Mouse (Mus musculus): ENCODE measurements around the gene Nmi. TPM values are rescaled to one million over a fixed set of nuclear protein-coding genes. Genes with fewer than 3 reads are reported as not detected.

Nmi gene
- total RNA-seq, 2 experiments from 2014 or later: 1.4 to 2.2 TPM

DNA sequence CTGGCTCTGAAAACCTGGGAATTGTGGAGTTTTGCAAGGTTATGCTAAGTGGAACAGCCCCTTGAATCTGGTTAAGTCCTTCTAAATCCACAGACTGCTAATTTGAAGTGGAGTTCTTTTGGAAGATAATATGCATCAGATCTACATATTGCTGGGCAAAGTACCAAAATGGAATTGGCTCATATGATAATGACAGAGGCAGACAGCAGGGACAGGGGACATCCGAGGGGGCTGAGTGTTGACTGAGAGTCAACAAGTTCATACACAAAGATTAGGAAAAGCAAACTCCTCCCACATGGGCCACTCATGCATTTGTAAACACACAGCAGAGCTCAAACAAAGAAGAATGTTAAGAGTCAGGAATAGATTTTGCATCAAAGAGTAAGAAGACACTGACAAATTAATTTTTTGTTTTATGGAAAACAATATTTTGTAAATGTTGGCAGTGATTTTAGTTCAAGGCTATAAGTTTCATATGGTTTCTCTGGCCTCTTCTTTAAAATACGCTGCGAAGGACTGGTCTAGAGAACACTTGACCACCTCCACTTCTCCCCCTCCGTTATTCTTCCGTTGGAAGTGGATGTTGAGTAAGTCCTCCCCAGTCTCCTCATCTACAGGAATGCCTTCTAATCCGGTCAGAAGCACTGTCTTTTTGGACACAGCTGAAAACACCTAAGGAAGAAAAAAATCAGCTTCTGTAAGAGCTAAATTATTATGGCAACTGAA lies 25.0 kb downstream of the Nmi start:
- intact Hi-C loops (cut with DNase I): no loop called here
- DNase-seq (ENCODE audit: low spot score in 2 of 2): no peak

DNA sequence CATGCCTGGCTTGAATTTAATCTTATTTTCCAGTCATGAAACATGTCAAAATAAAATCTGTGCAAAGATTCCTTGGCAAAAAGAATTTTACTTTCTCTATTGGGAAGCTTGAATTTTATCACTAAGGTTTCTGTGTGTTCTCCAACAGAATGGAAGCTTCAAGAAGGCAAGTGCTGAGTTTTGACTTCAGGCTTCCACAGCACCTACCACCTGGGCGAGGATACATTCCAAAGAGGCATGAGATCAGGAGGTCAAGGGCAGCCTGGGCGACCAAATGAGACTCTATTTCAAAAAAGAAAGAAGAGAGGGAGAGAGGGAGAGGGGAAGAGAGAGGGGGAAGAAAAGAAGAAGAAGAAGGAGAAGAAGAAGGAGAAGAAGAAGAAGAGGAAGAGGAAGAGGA lies 27.5 kb downstream of the Nmi start:
- intact Hi-C loops (cut with DNase I): no loop called here
- DNase-seq (ENCODE audit: low spot score in 2 of 2): no peak

GRCm38 (mm10) chr2:51941832-51942231 lies 31.5 kb downstream of the Nmi start:
- intact Hi-C loops (cut with DNase I): no loop called here
- no peak for DNase-seq (ENCODE audit: low spot score in 2 of 2)

DNA sequence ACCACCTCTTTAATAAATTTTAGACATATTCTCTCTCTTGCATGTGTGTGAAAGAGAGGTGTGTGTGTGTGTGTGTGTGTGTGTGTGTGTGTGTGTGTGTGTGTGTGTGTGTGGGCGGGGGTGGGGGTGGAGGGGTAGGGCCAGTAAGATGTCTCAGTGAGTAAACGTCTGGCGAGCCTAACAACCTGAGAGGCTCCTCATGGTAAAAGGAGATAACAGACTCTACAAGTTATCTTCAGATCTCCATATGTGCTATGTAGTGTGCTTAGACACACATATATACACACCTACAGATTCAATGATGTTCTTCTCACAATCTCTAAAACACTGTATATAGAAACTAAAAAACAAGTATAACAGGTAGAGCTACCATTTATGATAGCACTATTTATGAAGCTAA lies 34.5 kb downstream of the Nmi start:
- DNase-seq (ENCODE audit: low spot score in 2 of 2): no peak
- intact Hi-C loops (cut with DNase I): loop anchor here (10.0 kb wide), 1 partner anchor 136 kb away; the partner anchor contains the start of gene Rif1

- intact Hi-C loops (cut with DNase I): loop anchor here (10.0 kb wide), 1 partner anchor 138 kb away; the partner anchor contains the start of gene Rif1
- no peak for DNase-seq (ENCODE audit: low spot score in 2 of 2)
Measured at GRCm38 (mm10) chr2:51937004-51937403, 36.3 kb downstream of the Nmi start.

DNA sequence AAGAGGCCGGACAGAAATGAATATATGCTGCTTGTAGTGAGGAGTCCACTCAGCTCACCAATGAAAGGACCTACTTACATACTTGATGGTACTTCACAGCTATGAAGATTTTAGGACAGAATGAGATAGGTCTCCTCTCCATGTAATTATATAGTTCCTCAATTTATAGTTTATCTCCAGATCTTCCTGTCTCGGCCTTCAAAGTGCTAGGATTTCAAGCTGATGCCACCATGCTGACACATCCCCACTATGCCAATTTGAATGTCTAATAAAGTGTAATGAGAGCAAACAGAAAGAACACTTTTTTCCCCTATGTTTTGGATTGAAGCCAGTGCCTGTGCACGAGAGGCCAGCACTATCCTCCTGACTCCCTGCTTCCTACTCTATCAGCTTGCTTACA lies 36.7 kb downstream of the Nmi start:
- intact Hi-C loops (cut with DNase I): loop anchor here (10.0 kb wide), 1 partner anchor 138 kb away; the partner anchor contains the start of gene Rif1
- DNase-seq (ENCODE audit: low spot score in 2 of 2): no peak

DNA sequence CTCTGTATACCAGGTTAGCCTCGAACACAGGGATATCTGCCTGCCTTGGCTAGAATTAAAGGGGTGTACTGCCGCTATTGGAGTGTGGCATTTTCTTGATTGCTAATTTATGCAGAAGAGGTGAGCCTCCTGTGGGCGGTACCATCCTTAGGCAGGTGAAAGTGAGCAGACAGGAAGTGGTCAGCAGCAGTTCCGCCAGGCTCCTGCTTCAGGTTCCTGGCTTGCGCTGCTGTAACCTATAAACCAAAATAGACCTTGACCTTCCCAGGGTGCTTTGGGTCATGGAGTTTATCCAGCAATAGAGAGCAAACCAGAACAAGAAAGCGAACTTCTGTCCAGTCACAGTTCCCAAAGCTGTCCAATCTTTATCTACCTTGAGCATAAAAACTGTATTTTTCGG lies 37.4 kb downstream of the Nmi start:
- DNase-seq (ENCODE audit: low spot score in 2 of 2): no peak
- intact Hi-C loops (cut with DNase I): loop anchor here (10.0 kb wide), 1 partner anchor 139 kb away; the partner anchor contains the start of gene Rif1

GRCm38 (mm10) chr2:51934574-51935334 lies 38.5 kb downstream of the Nmi start, which contains the start of gene Rbm43:
Gene Rbm43, minus strand, starts transcription at chr2:51935163.
- DNase-seq (ENCODE audit: low spot score in 2 of 2): peak; percentile 71
- intact Hi-C loops (cut with DNase I): loop anchor here (10.0 kb wide), 1 partner anchor 140 kb away; the partner anchor contains the start of gene Rif1

GRCm38 (mm10) chr2:51933341-51934134 lies 39.8 kb downstream of the Nmi start:
- intact Hi-C loops (cut with DNase I): loop anchor here (10.0 kb wide), 1 partner anchor 141 kb away; the partner anchor contains the start of gene Rif1
- DNase-seq (ENCODE audit: low spot score in 2 of 2): peak in 1 of 2 experiments; percentile 12

DNA sequence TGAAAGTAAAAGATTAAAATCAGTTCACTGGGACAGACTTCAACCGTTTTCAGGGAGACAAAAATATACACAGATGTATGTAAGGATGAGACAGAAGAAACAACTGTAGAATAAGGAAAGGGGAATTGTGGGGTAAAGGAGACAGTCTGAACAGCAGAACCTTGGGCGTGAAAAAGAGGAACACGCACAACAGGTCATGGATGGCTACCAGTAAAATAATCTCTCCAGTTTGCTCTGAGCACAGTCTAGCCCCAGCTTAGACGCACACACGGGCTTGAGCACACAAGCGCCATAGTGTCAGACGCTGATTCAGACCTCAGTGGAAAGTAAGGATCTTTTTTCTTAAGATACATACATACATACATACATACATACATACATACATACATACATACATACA lies 42.1 kb downstream of the Nmi start:
- intact Hi-C loops (cut with DNase I): loop anchor here (10.0 kb wide), 1 partner anchor 144 kb away; the partner anchor contains the start of gene Rif1
- DNase-seq (ENCODE audit: low spot score in 2 of 2): no peak

- intact Hi-C loops (cut with DNase I): loop anchor here (1.0 to 10.0 kb wide), 3 partner anchors 770 to 1612 kb away; partner anchors contain the start of gene Rnd3
- DNase-seq (ENCODE audit: low spot score in 2 of 2): peak; percentile 52 to 68
Measured at GRCm38 (mm10) chr2:51914944-51915680, 58.2 kb downstream of the Nmi start.

DNA sequence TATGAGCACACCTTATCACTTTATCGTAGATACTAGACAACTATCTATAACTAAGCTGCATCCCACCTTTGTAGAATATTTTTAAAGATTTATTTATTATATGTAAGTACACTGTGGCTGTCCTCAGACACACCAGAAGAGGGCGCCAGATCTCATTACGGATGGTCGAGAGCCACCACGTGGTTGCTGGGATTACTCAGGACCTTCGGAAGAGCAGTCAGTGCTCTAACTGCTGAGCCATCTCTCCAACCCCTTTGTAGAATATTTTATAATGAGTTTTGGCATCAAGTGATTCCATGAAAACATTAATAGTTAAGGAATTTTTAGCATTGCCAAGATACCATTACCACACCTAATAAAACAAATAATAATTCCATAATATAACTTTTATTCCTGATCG lies 58.8 kb downstream of the Nmi start:
- intact Hi-C loops (cut with DNase I): loop anchor here (2.0 to 10.0 kb wide), 2 partner anchors 770 to 1612 kb away; partner anchors contain the start of gene Rnd3
- no peak for DNase-seq (ENCODE audit: low spot score in 2 of 2)

DNA sequence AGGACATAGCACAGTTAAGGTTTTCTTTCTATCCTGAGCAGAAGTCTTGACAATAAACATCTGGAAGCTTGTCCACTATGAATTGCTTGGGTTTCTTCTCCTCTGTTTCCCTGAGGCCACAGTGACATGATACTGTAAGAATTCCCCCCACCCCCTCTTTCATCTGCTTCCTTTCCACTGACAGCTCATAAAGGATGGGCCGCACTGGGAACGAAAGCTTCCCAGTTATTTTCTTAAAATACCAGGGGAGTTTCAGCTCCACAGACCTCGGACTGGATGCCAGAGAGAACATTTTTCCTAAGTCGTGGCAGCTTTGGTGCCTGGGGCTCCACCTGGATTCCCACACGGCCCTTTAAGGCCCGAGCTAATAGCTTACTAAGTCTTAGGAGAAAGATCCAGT lies 60.6 kb downstream of the Nmi start:
- intact Hi-C loops (cut with DNase I): loop anchor here (10.0 kb wide), 1 partner anchor 768 kb away; the partner anchor contains the start of gene Rnd3
- DNase-seq (ENCODE audit: low spot score in 2 of 2): no peak

- intact Hi-C loops (cut with DNase I): loop anchor here (10.0 kb wide), 1 partner anchor 767 kb away; the partner anchor contains the start of gene Rnd3
- DNase-seq (ENCODE audit: low spot score in 2 of 2): no peak
Measured at GRCm38 (mm10) chr2:51911864-51912263, 61.4 kb downstream of the Nmi start.

GRCm38 (mm10) chr2:51907538-51908110 lies 65.7 kb downstream of the Nmi start:
- intact Hi-C loops (cut with DNase I): no loop called here
- DNase-seq (ENCODE audit: low spot score in 2 of 2): no peak

- DNase-seq (ENCODE audit: low spot score in 2 of 2): no peak
Measured at GRCm38 (mm10) chr2:51905637-51906036, 67.7 kb downstream of the Nmi start.

More at GRCm38 (mm10) chr2:51905637-51906036, 67.7 kb downstream of the Nmi start:
- intact Hi-C loops (cut with DNase I): no loop called here
